Mouse (Mus musculus): Measurements from ENCODE around the gene Rhoq.

Rhoq gene

GRCm38 (mm10) chr17:86962894-86963585, at the start of gene Rhoq:
Rhoq (plus strand) TSS chr17:86963082.
- DNase-seq (ENCODE audit: low spot score in 2 of 2), result peak; percentile 78 to 87

- no peak for DNase-seq (ENCODE audit: low spot score in 2 of 2)
These were observed 47.3 kb upstream of the Rhoq start for GRCm38 (mm10) chr17:86915540-86915939.

GRCm38 (mm10) chr17:86917048-86917447, 45.8 kb upstream of the Rhoq start, which contains the start of gene Tmem247:
Tmem247 (plus strand) TSS chr17:86917348.
- no peak for DNase-seq (ENCODE audit: low spot score in 2 of 2)

- no peak for DNase-seq (ENCODE audit: low spot score in 2 of 2)
These were observed 44.1 kb upstream of the Rhoq start for GRCm38 (mm10) chr17:86918786-86919185.

GRCm38 (mm10) chr17:86919729-86920128, 43.2 kb upstream of the Rhoq start:
- no peak for DNase-seq (ENCODE audit: low spot score in 2 of 2)

GRCm38 (mm10) chr17:86924679-86925078, 38.2 kb upstream of the Rhoq start:
- no peak for DNase-seq (ENCODE audit: low spot score in 2 of 2)

GRCm38 (mm10) chr17:86926836-86927235, 36.0 kb upstream of the Rhoq start:
- no peak for DNase-seq (ENCODE audit: low spot score in 2 of 2)

- no peak for DNase-seq (ENCODE audit: low spot score in 2 of 2)
These were observed 33.5 kb upstream of the Rhoq start for GRCm38 (mm10) chr17:86929355-86929754.

GRCm38 (mm10) chr17:86929981-86930380, 32.9 kb upstream of the Rhoq start:
- no peak for DNase-seq (ENCODE audit: low spot score in 2 of 2)

- DNase-seq (ENCODE audit: low spot score in 2 of 2), result no peak
These were observed 30.0 kb upstream of the Rhoq start for GRCm38 (mm10) chr17:86932896-86933295.

- DNase-seq (ENCODE audit: low spot score in 2 of 2), result no peak
These were observed 25.8 kb upstream of the Rhoq start for GRCm38 (mm10) chr17:86937064-86937463.

- DNase-seq (ENCODE audit: low spot score in 2 of 2), result peak; percentile 53 to 77
These were observed 25.3 kb upstream of the Rhoq start for GRCm38 (mm10) chr17:86937497-86938155.

GRCm38 (mm10) chr17:86938683-86939082, 24.2 kb upstream of the Rhoq start:
- DNase-seq (ENCODE audit: low spot score in 2 of 2), result no peak

GRCm38 (mm10) chr17:86942112-86942511, 20.8 kb upstream of the Rhoq start:
- DNase-seq (ENCODE audit: low spot score in 2 of 2), result no peak

- DNase-seq (ENCODE audit: low spot score in 2 of 2), result no peak
These were observed 19.7 kb upstream of the Rhoq start for GRCm38 (mm10) chr17:86943158-86943557.

- no peak for DNase-seq (ENCODE audit: low spot score in 2 of 2)
These were observed 16.8 kb upstream of the Rhoq start for GRCm38 (mm10) chr17:86946078-86946477.

- DNase-seq (ENCODE audit: low spot score in 2 of 2), result no peak
These were observed 14.8 kb upstream of the Rhoq start, which contains the start of gene Atp6v1e2 for GRCm38 (mm10) chr17:86947840-86948796. Atp6v1e2 (minus strand) TSS chr17:86947897.

- DNase-seq (ENCODE audit: low spot score in 2 of 2), result peak in 1 of 2 experiments; percentile 22
These were observed 14.1 kb upstream of the Rhoq start for GRCm38 (mm10) chr17:86948801-86949200.

- no peak for DNase-seq (ENCODE audit: low spot score in 2 of 2)
These were observed 5.6 kb upstream of the Rhoq start for GRCm38 (mm10) chr17:86957239-86957638.

- no peak for DNase-seq (ENCODE audit: low spot score in 2 of 2)
These were observed 4.9 kb upstream of the Rhoq start for GRCm38 (mm10) chr17:86957968-86958367.

GRCm38 (mm10) chr17:86961301-86961841, 1.5 kb upstream of the Rhoq start:
- no peak for DNase-seq (ENCODE audit: low spot score in 2 of 2)

All from urinary bladder, postnatal 36 days (tissue).